Comparison of ENCODE assay signal across 29 mouse cellular contexts in the genomic region with DNA sequence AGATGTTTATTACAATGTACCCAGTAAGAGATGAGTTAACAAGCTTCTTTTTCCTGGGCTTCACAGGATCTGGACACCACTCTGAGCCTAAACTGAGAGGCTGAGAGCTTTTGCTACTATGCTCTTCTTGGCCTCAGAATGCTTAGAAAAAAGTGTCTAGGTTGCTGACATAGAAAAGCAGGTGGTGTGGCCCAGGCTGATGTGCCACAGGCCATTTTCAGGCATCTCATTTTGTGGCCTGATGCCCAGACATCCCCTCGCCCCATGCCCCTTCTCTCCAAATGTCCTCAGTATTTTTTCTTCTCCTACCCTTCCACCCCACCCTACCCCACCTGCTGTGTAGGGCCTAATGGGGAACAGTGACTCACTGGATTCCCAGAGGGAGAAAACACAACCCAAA.
"Had no signal": no experiment of that assay in that cellular context is flagged by ENCODE, and none has a peak within 500 bp of the region (broad histone marks: within the 10 kb centered on the region; RNA-seq: fewer than 3 reads in every experiment).

No protein-coding gene starts in this region.

- DNase-seq: heart, postnatal 10 days; heart, postnatal 14 days; heart, postnatal 36 days; heart, postnatal 4 days; kidney, adult 11 months; kidney, adult 18-20 months; kidney, adult 2 months; kidney, adult 8-10 months; kidney, adult 9 months; kidney, postnatal 10 days; kidney, postnatal 14 days; kidney, postnatal 25 days; kidney, postnatal 36 days; kidney, postnatal 4 days; layer of hippocampus, adult 9-11 months; layer of hippocampus, postnatal 36 days had no signal

- H3K36me3 ChIP-seq: heart, embryonic 10.5 days; heart, embryonic 12.5 days; heart, embryonic 13.5 days; heart, embryonic 15.5 days; hindbrain, embryonic 10.5 days; hindbrain, embryonic 12.5 days; hindbrain, embryonic 13.5 days; hindbrain, embryonic 15.5 days; intestine, embryonic 15.5 days; kidney, embryonic 15.5 days had no signal

- H3K27me3 ChIP-seq: intestine, embryonic 15.5 days had no signal

- H3K4me2 ChIP-seq: heart, embryonic 11.5 days; heart, embryonic 12.5 days; heart, embryonic 13.5 days; heart, embryonic 15.5 days; hindbrain, embryonic 12.5 days; hindbrain, embryonic 13.5 days; hindbrain, embryonic 14.5 days; hindbrain, embryonic 15.5 days; intestine, embryonic 15.5 days; kidney, embryonic 15.5 days had no signal

- H3K4me3 ChIP-seq: heart, embryonic 10.5 days; heart, embryonic 12.5 days; heart, embryonic 13.5 days; heart, embryonic 15.5 days; hindbrain, embryonic 10.5 days; hindbrain, embryonic 12.5 days; hindbrain, embryonic 13.5 days; hindbrain, embryonic 15.5 days; intestine, embryonic 15.5 days; kidney, embryonic 15.5 days; layer of hippocampus, adult 2 months had no signal
